Comparison of ENCODE assay signal across 21 mouse cellular contexts in the genomic region with DNA sequence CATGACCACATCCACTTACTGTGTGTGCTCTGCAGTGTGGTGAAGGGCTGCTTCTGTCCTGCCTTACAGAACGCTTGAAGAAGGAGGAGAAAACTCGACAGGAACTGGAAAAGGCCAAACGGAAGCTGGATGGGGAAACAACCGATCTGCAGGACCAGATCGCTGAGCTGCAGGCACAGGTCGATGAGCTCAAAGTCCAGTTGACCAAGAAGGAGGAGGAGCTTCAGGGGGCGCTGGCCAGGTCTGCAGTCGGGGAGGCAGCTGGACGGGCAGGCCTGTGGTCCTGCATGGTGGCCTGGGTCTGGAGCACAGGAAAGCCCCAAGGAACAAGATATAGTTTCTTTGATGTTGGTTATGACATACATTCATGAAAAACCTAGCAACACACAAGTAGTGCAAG.
A peak's percentile ranks its signal among the peaks of the same experiment; 100 is the strongest.
DNase-seq lines count a peak whose midpoint lies in the region; ATAC-seq and TF ChIP-seq lines count a peak whose summit lies in the region.
"Had no signal": no experiment of that assay in that cellular context is flagged by ENCODE, and none has a peak within 500 bp of the region (broad histone marks: within the 10 kb centered on the region; RNA-seq: fewer than 3 reads in every experiment).

No protein-coding gene starts in this region.

- TF ChIP-seq EP300 in stomach, postnatal 0 days (optimal IDR thresholded peaks at IDR 0.05): no peak

- no peaks in the 10 kb centered on the region for H3K27me3 ChIP-seq in kidney, embryonic 16.5 days (ENCODE audit: insufficient read depth, low read length)
- no peaks in the 10 kb centered on the region for H3K27me3 ChIP-seq in intestine, embryonic 16.5 days (replicated peaks; ENCODE audit: control insufficient read depth, insufficient read depth, low read length)
- H3K27me3 ChIP-seq in stomach, postnatal 0 days (ENCODE audit: control insufficient read depth, insufficient read depth, low read length): no peaks in the 10 kb centered on the region
- H3K27me3 ChIP-seq: embryonic facial prominence, embryonic 12.5 days; forebrain, embryonic 12.5 days; heart, embryonic 15.5 days; hindbrain, embryonic 13.5 days; liver, embryonic 15.5 days had no signal

- H3K9me3 ChIP-seq in kidney, embryonic 16.5 days (ENCODE audit: low read length): no peaks in the 10 kb centered on the region
- H3K9me3 ChIP-seq in intestine, embryonic 16.5 days (ENCODE audit: control insufficient read depth, low read length): no peaks in the 10 kb centered on the region
- no peaks in the 10 kb centered on the region for H3K9me3 ChIP-seq in stomach, postnatal 0 days (ENCODE audit: control insufficient read depth, low read length)
- H3K9me3 ChIP-seq: embryonic facial prominence, embryonic 12.5 days; forebrain, embryonic 12.5 days; heart, embryonic 15.5 days; hindbrain, embryonic 13.5 days; liver, embryonic 15.5 days had no signal

- H3K36me3 ChIP-seq in kidney, embryonic 16.5 days (ENCODE audit: insufficient read depth, low read length): peaks cover 89% of the 10 kb centered on the region
- peaks cover 6% of the 10 kb centered on the region; the same call in 1 of the 2 replicates for H3K36me3 ChIP-seq in intestine, embryonic 16.5 days (ENCODE audit: control insufficient read depth, insufficient read depth, low read length)
- peaks cover 29% of the 10 kb centered on the region for H3K36me3 ChIP-seq in stomach, postnatal 0 days (ENCODE audit: control insufficient read depth, insufficient read depth, low read length)

- no peak overlapping the region for H3K4me2 ChIP-seq in kidney, embryonic 16.5 days (replicated peaks; ENCODE audit: low read depth, low read length)
- H3K4me2 ChIP-seq in intestine, embryonic 16.5 days (ENCODE audit: low read depth, low read length): no peak overlapping the region
- H3K4me2 ChIP-seq in stomach, postnatal 0 days (replicated peaks; ENCODE audit: low read depth): no peak overlapping the region
- H3K4me2 ChIP-seq: embryonic facial prominence, embryonic 12.5 days; forebrain, embryonic 12.5 days; heart, embryonic 15.5 days; hindbrain, embryonic 13.5 days; liver, embryonic 15.5 days; midbrain, embryonic 11.5 days had no signal

- no peak overlapping the region for H3K27ac ChIP-seq in kidney, embryonic 16.5 days (ENCODE audit: low read length)
- H3K27ac ChIP-seq in intestine, embryonic 16.5 days (ENCODE audit: low read length): no peak overlapping the region
- no peak overlapping the region for H3K27ac ChIP-seq in stomach, postnatal 0 days (replicated peaks)
- H3K27ac ChIP-seq: embryonic facial prominence, embryonic 12.5 days; forebrain, embryonic 12.5 days; gastrocnemius, adult 2 months; heart, embryonic 15.5 days; hindbrain, embryonic 13.5 days; layer of hippocampus, adult 2 months; liver, embryonic 15.5 days had no signal

- peak; percentile 32 for DNase-seq in kidney, adult 9 months
- DNase-seq in kidney, postnatal 36 days: peak; percentile 20 to 56
- DNase-seq in stomach, postnatal 0 days (ENCODE audit: low spot score): peak; percentile 73
- DNase-seq in thymus, postnatal 25 days: no peak
- DNase-seq in urinary bladder, postnatal 14 days (ENCODE audit: low spot score): no peak
- DNase-seq: adrenal gland, adult 2 months; cerebellum, adult 11 months; cerebellum, postnatal 10 days; gastrocnemius, adult 2 months; heart, postnatal 36 days; lung, postnatal 10 days had no signal

- no peak for ATAC-seq in kidney, embryonic 16.5 days (ENCODE audit: low FRiP score, low TSS enrichment)
- peak; percentile 72 for ATAC-seq in intestine, embryonic 16.5 days
- ATAC-seq in stomach, postnatal 0 days (ENCODE audit: low FRiP score, low TSS enrichment): peak; percentile 80

- 82% methylated on average over 9 of the region's 9 CpGs for WGBS in kidney, embryonic 16.5 days
- 71% methylated on average over 9 of the region's 9 CpGs for WGBS in intestine, embryonic 16.5 days
- WGBS in stomach, postnatal 0 days: 68% methylated on average over 9 of the region's 9 CpGs

- TF ChIP-seq CTCF in stomach, postnatal 0 days (IDR thresholded peaks at IDR 0.05; ENCODE audit: low read depth): no peak

- H3K4me1 ChIP-seq in kidney, embryonic 16.5 days (ENCODE audit: insufficient read depth, low read length): no peaks in the 10 kb centered on the region
- H3K4me1 ChIP-seq in intestine, embryonic 16.5 days (ENCODE audit: control insufficient read depth, insufficient read depth, low read length): no peaks in the 10 kb centered on the region
- no peaks in the 10 kb centered on the region for H3K4me1 ChIP-seq in stomach, postnatal 0 days (replicated peaks; ENCODE audit: control insufficient read depth, insufficient read depth)
- H3K4me1 ChIP-seq: embryonic facial prominence, embryonic 12.5 days; forebrain, embryonic 12.5 days; heart, embryonic 15.5 days; hindbrain, embryonic 13.5 days; liver, embryonic 15.5 days had no signal

- no peak overlapping the region for H3K9ac ChIP-seq in kidney, embryonic 16.5 days (replicated peaks; ENCODE audit: low read length)
- H3K9ac ChIP-seq in intestine, embryonic 16.5 days (ENCODE audit: low read depth, low read length): no peak overlapping the region
- H3K9ac ChIP-seq in stomach, postnatal 0 days (ENCODE audit: low read length): no peak overlapping the region
- H3K9ac ChIP-seq: embryonic facial prominence, embryonic 12.5 days; forebrain, embryonic 12.5 days; heart, embryonic 15.5 days; hindbrain, embryonic 13.5 days; liver, embryonic 15.5 days had no signal

- H3K4me3 ChIP-seq in kidney, embryonic 16.5 days (ENCODE audit: low read length): no peak overlapping the region
- H3K4me3 ChIP-seq in intestine, embryonic 16.5 days (ENCODE audit: low read length): no peak overlapping the region
- no peak overlapping the region for H3K4me3 ChIP-seq in stomach, postnatal 0 days (ENCODE audit: low read depth, low read length)
- H3K4me3 ChIP-seq: embryonic facial prominence, embryonic 12.5 days; erythroblast, embryonic 14.5 days; forebrain, embryonic 12.5 days; gastrocnemius, adult 2 months; heart, embryonic 15.5 days; hindbrain, embryonic 13.5 days; layer of hippocampus, adult 2 months; liver, embryonic 15.5 days had no signal

Comparison
In these comparisons a context has a peak if more than half of its experiments do, and no peak if none do; other contexts are left out.
1. DNase-seq: peak in kidney, adult 9 months (single experiment), kidney, postnatal 36 days (2 of 2) and stomach, postnatal 0 days (single experiment); none in thymus, postnatal 25 days (single experiment) and urinary bladder, postnatal 14 days (single experiment).